Mouse (Mus musculus): ENCODE results near the gene Retnlg.

DNA sequence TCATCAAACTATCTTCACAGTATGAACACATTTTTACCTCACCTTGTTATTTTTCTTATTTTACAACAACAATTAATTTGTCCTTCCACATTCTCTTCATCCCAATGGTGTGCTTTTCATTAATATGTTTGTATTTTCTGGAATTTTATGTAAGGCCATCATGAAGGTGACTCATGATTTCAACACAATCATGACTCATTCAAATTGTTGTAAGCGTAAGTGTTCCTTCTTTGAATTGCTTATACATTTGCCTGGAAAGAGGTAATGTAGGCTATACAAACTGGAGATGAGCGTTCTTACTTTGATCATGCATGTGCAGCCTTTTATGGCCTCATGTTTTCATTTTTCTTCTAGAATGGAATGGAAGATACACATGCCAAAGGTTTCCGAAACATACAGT lies 40.8 kb downstream of the Retnlg start:
- TF ChIP-seq CTCF (IDR thresholded peaks at IDR 0.05) (no peak), EP300 (IDR thresholded peaks at IDR 0.05) (no peak)
